Mouse (Mus musculus): Measurements from ENCODE around the gene Defb19.

DNA sequence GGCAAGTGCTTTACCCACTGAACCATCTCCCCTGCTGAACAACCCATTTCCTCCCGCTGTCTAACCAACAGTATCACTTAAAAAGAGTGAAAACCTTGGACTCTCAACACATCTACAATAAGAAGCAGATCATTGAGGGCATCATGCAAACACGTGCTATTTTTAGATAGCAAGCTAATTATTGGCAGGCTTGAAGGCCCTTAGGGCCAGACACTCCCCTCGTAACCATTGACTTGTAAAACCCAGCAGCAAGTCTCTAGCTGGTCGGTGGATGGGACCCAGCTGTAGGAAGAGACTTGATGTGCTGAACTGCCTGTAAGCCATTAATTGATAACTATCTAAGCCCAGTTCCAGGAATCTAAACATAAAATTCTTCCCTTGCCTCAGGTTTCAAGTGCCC lies 36.6 kb downstream of the Defb19 start:
- TF ChIP-seq POLR2A (IDR thresholded peaks at IDR 0.05; ENCODE audit: borderline replicate concordance, low read depth, low read length) (no peak), CTCF (IDR thresholded peaks at IDR 0.05; ENCODE audit: low read depth, low read length) (no peak)
